Mouse (Mus musculus): ENCODE measurements at regions not wholly inside any gene's neighbourhood (a gene's known extent, or its start where the extent isn't known, plus 50 kb on each side); places are given as distances from the start of the nearest gene placed in this dataset.

GRCm38 (mm10) chr3:128429706-128430105, 533.6 kb upstream of the Fam241a start:
- TF ChIP-seq EP300 (IDR thresholded peaks at IDR 0.05; ENCODE audit: low read depth) (no peak), CTCF (IDR thresholded peaks at IDR 0.05; ENCODE audit: low read depth) (no peak)
